Mouse (Mus musculus): Measurements from ENCODE around the gene Olfr159.

Gene Olfr159

GRCm38 (mm10) chr4:43729794-43730550, 40.8 kb downstream of the Olfr159 start, which contains the start of gene Spaar:
Gene Spaar (plus strand): TSS chr4:43730034.
- no peak for DNase-seq (ENCODE audit: inconsistent ontology term)

- no peak for DNase-seq (ENCODE audit: inconsistent ontology term)
These were observed 41.7 kb downstream of the Olfr159 start for GRCm38 (mm10) chr4:43729126-43729525.

GRCm38 (mm10) chr4:43728576-43728954, 42.2 kb downstream of the Olfr159 start:
- peak; percentile 92 for DNase-seq (ENCODE audit: inconsistent ontology term)

GRCm38 (mm10) chr4:43727718-43728575, 42.9 kb downstream of the Olfr159 start:
- no peak for DNase-seq (ENCODE audit: inconsistent ontology term)

GRCm38 (mm10) chr4:43726995-43727394, 43.8 kb downstream of the Olfr159 start, which contains the start of gene Hrct1:
Gene Hrct1 (plus strand): TSS chr4:43727188.
- DNase-seq (ENCODE audit: inconsistent ontology term), result peak; percentile 52

GRCm38 (mm10) chr4:43726228-43726993, 44.4 kb downstream of the Olfr159 start:
- no peak for DNase-seq (ENCODE audit: inconsistent ontology term)

GRCm38 (mm10) chr4:43724764-43725163, 46.0 kb downstream of the Olfr159 start:
- peak; percentile 35 for DNase-seq (ENCODE audit: inconsistent ontology term)

GRCm38 (mm10) chr4:43722191-43722590, 48.6 kb downstream of the Olfr159 start:
- DNase-seq (ENCODE audit: inconsistent ontology term), result no peak

- DNase-seq (ENCODE audit: inconsistent ontology term), result no peak
These were observed 50.1 kb downstream of the Olfr159 start for GRCm38 (mm10) chr4:43720491-43721228.

Measured in Muller cell, postnatal 12 days (primary cell).